Mouse (Mus musculus) G1E (cell line): ENCODE results near the gene Gpr3. TPM values are rescaled to one million over a fixed set of nuclear protein-coding genes. Genes with fewer than 3 reads are reported as not detected.
A peak's percentile ranks its signal among the peaks of the same experiment; 100 is the strongest.

ENCODE experiments used
- ATAC-seq: 2 replicates; pipeline ENCODE4 v1.8.0; 2016; ENCODE audit warnings: mild to moderate bottlenecking; ENCODE audit not compliant: insufficient number of reproducible peaks, poor library complexity, low FRiP score, severe bottlenecking; ENCODE audit errors: extremely low read depth
- DNase-seq: peaks from one replicate; pipeline ENCODE4 v3.0.0; 2012; ENCODE audit warnings: low spot score
- H3K27me3 ChIP-seq: 2 replicates; pipeline ENCODE4 v1.6.1; 2012; ENCODE audit warnings: mild to moderate bottlenecking, low read length, inconsistent platforms; ENCODE audit not compliant: insufficient read depth
- H3K36me3 ChIP-seq: replicated peaks from 2 replicates; pipeline ENCODE3; 2012; ENCODE audit warnings: mild to moderate bottlenecking, inconsistent platforms
- H3K4me1 ChIP-seq: 2 replicates; pipeline ENCODE4 v1.6.1; 2012; ENCODE audit warnings: low read depth, low read length, inconsistent platforms, mixed read lengths; ENCODE audit not compliant: insufficient read depth
- H3K4me3 ChIP-seq: 2 replicates; pipeline ENCODE4 v1.5.1; 2012; ENCODE audit warnings: low read depth, mild to moderate bottlenecking, inconsistent platforms, low read length, moderate library complexity, mixed read lengths
- H3K9me3 ChIP-seq: replicated peaks from 2 replicates; pipeline ENCODE4 v1.6.1; 2012; ENCODE audit warnings: inconsistent platforms
- CTCF ChIP-seq: IDR thresholded peaks from 2 replicates; pipeline ENCODE4 v1.5.1; 2012; ENCODE audit warnings: low read depth, low read length, inconsistent platforms, mixed read lengths
- GATA1 ChIP-seq: IDR thresholded peaks from 2 replicates; pipeline ENCODE4 v1.6.1; 2012; ENCODE audit warnings: borderline replicate concordance, low read length, inconsistent platforms, mixed read lengths
- GATA2 ChIP-seq: IDR thresholded peaks from 2 replicates; pipeline ENCODE4 v1.6.1; 2012; ENCODE audit warnings: low read depth, low read length, inconsistent platforms, borderline replicate concordance
- POLR2AphosphoS5 ChIP-seq: IDR thresholded peaks from 2 replicates; pipeline ENCODE4 v1.6.1; 2012; ENCODE audit warnings: low read depth, low read length, inconsistent platforms; ENCODE audit not compliant: insufficient replicate concordance
- TAL1 ChIP-seq: conservative IDR thresholded peaks from 2 replicates; pipeline ENCODE4 v1.6.1; 2012; ENCODE audit warnings: low read depth, low read length, inconsistent platforms, mixed read lengths
- polyA plus RNA-seq: library from polyadenylated mRNA; stranded (reverse); fragments of >175 nt; gene quantifications from 2 replicates; pipeline ENCODE4 v1.2.3, GENCODE M21; 2012
- total RNA-seq, 2 experiments: library from RNA; stranded (forward) in 1 of 2; stranded (reverse) in 1 of 2; fragments of 200-1000 nt in 1 of 2; fragments of >200 nt in 1 of 2; fragmentation: Nextera tagmentation in 1 of 2; gene quantifications; 2 replicates each; pipeline ENCODE4 v1.2.3; 2014 to 2017

Gpr3 gene
- total and polyA plus RNA-seq, 3 experiments: 0.10 to 0.16 TPM; not detected in 1

- Histone ChIP-seq H3K36me3 (peaks cover 14% of the 10 kb centered on the region), H3K9me3 (peaks cover 4% of the 10 kb centered on the region; the same call in 1 of the 2 replicates), H3K27me3 (no peaks in the 10 kb centered on the region; the same call in 1 of the 2 replicates), H3K4me1 (peaks cover 73% of the 10 kb centered on the region), H3K4me3 (no peak overlapping the region; the same call in 1 of the 2 replicates)
- ATAC-seq: peak; percentile 46; the same call in 1 of the 2 replicates
- peak; percentile 86 for DNase-seq
- TF ChIP-seq GATA2: no peak
- TF ChIP-seq TAL1: peak; percentile 57
These were observed 25.6 kb upstream of the Gpr3 start for GRCm38 (mm10) chr4:133237911-133238310.

DNA sequence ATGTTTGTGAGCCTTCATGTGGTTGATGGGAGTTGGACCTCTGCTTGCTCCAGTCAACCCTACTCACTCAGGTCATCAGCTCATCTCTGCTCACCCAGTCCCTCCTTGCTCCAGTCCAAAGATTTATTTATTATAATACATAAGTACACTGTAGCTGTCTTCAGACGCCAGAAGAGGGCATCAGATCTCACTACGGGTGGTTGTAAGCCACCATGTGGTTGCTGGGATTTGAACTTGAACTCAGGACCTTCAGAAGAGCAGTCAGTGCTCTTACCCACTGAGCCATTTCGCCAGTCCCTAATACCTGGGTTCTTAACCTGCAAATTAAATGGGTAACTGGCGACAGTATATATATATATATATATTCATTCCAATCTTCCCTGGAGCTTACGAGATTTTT is 23.1 kb upstream of the Gpr3 start:
- H3K27me3 ChIP-seq: peaks cover 2% of the 10 kb centered on the region; the same call in 1 of the 2 replicates
- H3K9me3 ChIP-seq: peaks cover 4% of the 10 kb centered on the region; the same call in 1 of the 2 replicates
- no peak for DNase-seq
- TF ChIP-seq POLR2AphosphoS5: no peak
- no peak for TF ChIP-seq GATA2
- TF ChIP-seq CTCF: no peak
- TF ChIP-seq GATA1: no peak
- no peak for TF ChIP-seq TAL1
- H3K4me3 ChIP-seq: no peak overlapping the region
- peaks cover 5% of the 10 kb centered on the region for H3K36me3 ChIP-seq
- no peak for ATAC-seq
- H3K4me1 ChIP-seq: peaks cover 61% of the 10 kb centered on the region

- no peak for TF ChIP-seq GATA1
- no peak for TF ChIP-seq POLR2AphosphoS5
- TF ChIP-seq TAL1: no peak
- TF ChIP-seq GATA2: no peak
- TF ChIP-seq CTCF: no peak
- Histone ChIP-seq H3K9me3 (peaks cover 4% of the 10 kb centered on the region; the same call in 1 of the 2 replicates), H3K36me3 (peaks cover 3% of the 10 kb centered on the region), H3K4me1 (peaks cover 55% of the 10 kb centered on the region), H3K4me3 (no peak overlapping the region), H3K27me3 (peaks cover 2% of the 10 kb centered on the region; the same call in 1 of the 2 replicates)
- DNase-seq (no peak), ATAC-seq (no peak)
These were observed 22.4 kb upstream of the Gpr3 start for GRCm38 (mm10) chr4:133234771-133235170.

- TF ChIP-seq TAL1 (no peak), GATA1 (no peak), CTCF (0 out of 2 replicates have a peak, but pooled peaks have one; percentile 12)
- Histone ChIP-seq H3K4me3 (no peak overlapping the region; the same call in 1 of the 2 replicates), H3K9me3 (peaks cover 4% of the 10 kb centered on the region; the same call in 1 of the 2 replicates), H3K27me3 (peaks cover 8% of the 10 kb centered on the region; the same call in 1 of the 2 replicates), H3K4me1 (peaks cover 43% of the 10 kb centered on the region), H3K36me3 (no peaks in the 10 kb centered on the region)
- DNase-seq (no peak), ATAC-seq (no peak)
These were observed 21.1 kb upstream of the Gpr3 start for GRCm38 (mm10) chr4:133233285-133233976.

DNA sequence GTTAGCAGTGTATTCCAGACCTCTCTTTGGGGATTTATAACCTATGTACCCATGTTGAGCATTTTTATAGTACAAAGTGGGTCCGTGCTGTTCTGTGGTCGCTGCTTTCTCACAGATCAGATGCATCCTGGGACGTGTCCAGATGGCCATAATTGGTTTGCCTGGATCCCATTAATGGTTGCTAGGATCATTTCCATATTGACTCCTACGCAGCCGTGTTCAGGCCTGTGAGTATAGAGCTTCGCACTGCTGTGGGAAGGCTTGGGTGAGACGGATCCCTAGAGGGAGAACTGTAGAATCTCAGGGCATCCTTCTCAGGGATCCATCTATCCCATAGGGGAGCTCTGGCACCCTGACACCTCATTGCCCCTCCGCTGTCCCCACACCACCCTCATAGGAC is 17.2 kb upstream of the Gpr3 start:
- TF ChIP-seq GATA2 (no peak), POLR2AphosphoS5 (no peak), TAL1 (no peak), GATA1 (no peak), CTCF (no peak)
- Histone ChIP-seq H3K4me1 (peaks cover 24% of the 10 kb centered on the region), H3K9me3 (no peaks in the 10 kb centered on the region), H3K4me3 (no peak overlapping the region), H3K27me3 (peaks cover 21% of the 10 kb centered on the region), H3K36me3 (no peaks in the 10 kb centered on the region)
- DNase-seq (no peak), ATAC-seq (no peak)

DNA sequence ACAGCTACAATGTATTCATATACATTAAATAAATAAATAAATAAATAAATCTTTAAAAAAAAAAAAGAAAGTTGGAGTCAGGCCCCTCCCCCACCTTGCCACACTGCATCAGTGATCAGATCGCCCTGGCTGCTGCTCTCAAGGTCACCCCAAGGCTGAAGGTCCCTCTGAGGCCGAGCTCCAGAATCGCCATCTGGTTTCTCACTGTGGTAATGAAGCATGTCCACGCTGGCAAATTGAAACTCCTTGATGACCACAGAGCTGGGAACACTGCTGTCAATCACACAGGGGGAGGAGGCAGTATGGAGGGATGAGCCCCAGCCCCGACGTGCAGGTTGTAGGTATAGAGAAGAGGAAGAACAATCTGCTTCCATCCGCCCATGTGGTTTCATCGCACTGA is 15.3 kb upstream of the Gpr3 start:
- DNase-seq (no peak), ATAC-seq (no peak)
- peaks cover 40% of the 10 kb centered on the region for H3K27me3 ChIP-seq
- no peak for TF ChIP-seq TAL1
- TF ChIP-seq CTCF: no peak
- no peak for TF ChIP-seq GATA1
- TF ChIP-seq POLR2AphosphoS5: no peak
- TF ChIP-seq GATA2: no peak
- no peak overlapping the region for H3K4me3 ChIP-seq
- H3K4me1 ChIP-seq: peaks cover 18% of the 10 kb centered on the region
- no peaks in the 10 kb centered on the region for H3K36me3 ChIP-seq
- H3K9me3 ChIP-seq: no peaks in the 10 kb centered on the region

- Histone ChIP-seq H3K27me3 (peaks cover 54% of the 10 kb centered on the region), H3K4me3 (no peak overlapping the region), H3K36me3 (no peaks in the 10 kb centered on the region), H3K4me1 (peaks cover 27% of the 10 kb centered on the region), H3K9me3 (no peaks in the 10 kb centered on the region)
- no peak for TF ChIP-seq CTCF
- TF ChIP-seq POLR2AphosphoS5: no peak
- TF ChIP-seq GATA1: no peak
- TF ChIP-seq GATA2: no peak
- no peak for TF ChIP-seq TAL1
- DNase-seq (no peak), ATAC-seq (no peak)
These were observed 13.7 kb upstream of the Gpr3 start for GRCm38 (mm10) chr4:133226073-133226472.
